Mouse (Mus musculus) adrenal gland, postnatal 4 days (tissue): ENCODE results near the gene Scgb1a1. TPM values are rescaled to one million over a fixed set of nuclear protein-coding genes. Genes with fewer than 3 reads are reported as not detected.
"Not testable (repeated sequence)": the region's sequence is repeated elsewhere in the genome, so short reads cannot be mapped to it uniquely, and the experiment has no call there.

ENCODE experiments used
- DNase-seq, 2 experiments: peaks; one replicate each; pipeline ENCODE4 v3.0.0; 2021 to 2022; ENCODE audit warnings: low spot score in 2 of 2, mixed read lengths in 2 of 2
- long read RNA-seq, 2 experiments: library from polyadenylated mRNA; stranded (forward); transcript quantifications; one replicate each; pipeline ENCODE4 v2.0.0; 2021
- total RNA-seq, 2 experiments: library from RNA; stranded (reverse); gene quantifications; 2 replicates each; pipeline ENCODE4 v1.2.3; 2021

The Scgb1a1 gene
- not detected for total RNA-seq
- long read RNA-seq, experiment 1, result 0 reads
- long read RNA-seq, experiment 2, result 0 reads

DNA sequence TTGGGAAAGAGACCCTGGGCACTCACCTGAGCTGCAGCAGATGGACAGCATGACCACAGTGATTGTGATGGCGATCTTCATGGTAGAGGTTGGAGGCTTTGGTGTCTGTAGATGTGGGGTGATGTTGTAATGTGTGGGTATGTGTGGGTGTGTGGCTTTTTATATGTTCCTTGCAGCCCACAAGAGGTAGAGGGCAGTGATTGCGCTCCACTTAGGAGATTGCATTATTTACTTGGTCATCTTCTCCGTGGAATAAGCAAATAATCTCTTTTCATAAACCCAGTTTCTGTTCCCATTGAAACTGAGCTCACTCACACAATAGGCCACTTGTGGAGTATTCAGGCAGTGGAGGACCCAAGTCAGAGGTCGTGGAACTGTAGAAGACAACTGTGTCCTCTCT, at the start of gene Scgb1a1:
TSS of gene Scgb1a1 (minus strand) at position 138 of the 400 bp plus-strand sequence.
- DNase-seq, result no peak

- no peak for DNase-seq
Observed at GRCm38 (mm10) chr19:9137159-9137558, 49.4 kb upstream of the Scgb1a1 start.

DNA sequence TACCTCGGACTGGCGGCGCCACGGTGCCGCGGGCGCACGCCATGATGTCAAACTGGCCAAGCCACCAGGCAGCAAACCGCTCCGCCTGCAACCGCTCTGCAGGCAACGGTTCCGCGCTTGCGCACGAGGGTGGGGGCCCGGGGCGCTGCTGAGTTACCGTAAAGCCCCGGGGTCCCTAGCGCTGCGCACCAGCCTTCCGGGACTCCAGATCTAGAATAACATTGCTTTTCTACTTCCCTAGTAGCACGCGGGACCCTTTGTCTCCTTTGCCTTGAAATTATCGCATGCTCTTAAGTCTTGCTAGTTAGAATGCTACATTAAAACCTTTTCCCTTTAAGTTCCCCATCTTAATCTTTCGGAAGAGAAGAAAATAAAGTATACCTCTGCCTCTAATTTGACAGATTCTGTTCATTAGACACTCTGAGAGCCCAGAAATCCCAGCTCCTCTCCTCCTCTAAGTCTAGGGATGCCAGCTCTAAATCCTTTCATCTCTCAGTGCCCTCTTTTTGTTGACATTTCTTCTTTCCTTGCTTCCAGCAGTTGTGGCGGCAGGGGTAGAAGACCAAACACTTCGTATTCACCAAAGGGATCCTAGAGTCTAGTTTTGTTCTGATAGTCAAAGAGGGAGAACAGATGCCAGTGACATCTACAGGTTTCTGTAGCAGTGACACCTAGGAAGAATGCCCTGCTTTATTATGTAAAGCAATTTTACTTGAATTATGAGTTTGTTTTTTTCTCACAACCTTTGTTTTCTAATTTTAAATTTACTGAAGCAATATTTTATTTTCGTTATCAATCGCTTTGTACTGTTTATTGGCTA, 48.0 kb upstream of the Scgb1a1 start, which contains the start of gene Asrgl1:
TSS of gene Asrgl1 (minus strand) at position 125 of the 820 bp plus-strand sequence.
- DNase-seq, result peak; percentile 81 to 83

GRCm38 (mm10) chr19:9134746-9135511, 47.2 kb upstream of the Scgb1a1 start:
- no peak for DNase-seq

- DNase-seq, result no peak
Observed at GRCm38 (mm10) chr19:9129996-9130395, 42.2 kb upstream of the Scgb1a1 start.

- DNase-seq, result no peak
Observed at GRCm38 (mm10) chr19:9128499-9129194, 40.9 kb upstream of the Scgb1a1 start.

GRCm38 (mm10) chr19:9123986-9124385, 36.2 kb upstream of the Scgb1a1 start:
- DNase-seq, result not testable (repeated sequence)

- no peak for DNase-seq
Observed at GRCm38 (mm10) chr19:9122390-9122789, 34.6 kb upstream of the Scgb1a1 start.

GRCm38 (mm10) chr19:9119655-9120425, 32.1 kb upstream of the Scgb1a1 start:
- DNase-seq, result no peak

- no peak for DNase-seq
Observed at GRCm38 (mm10) chr19:9117275-9117674, 29.5 kb upstream of the Scgb1a1 start.

DNA sequence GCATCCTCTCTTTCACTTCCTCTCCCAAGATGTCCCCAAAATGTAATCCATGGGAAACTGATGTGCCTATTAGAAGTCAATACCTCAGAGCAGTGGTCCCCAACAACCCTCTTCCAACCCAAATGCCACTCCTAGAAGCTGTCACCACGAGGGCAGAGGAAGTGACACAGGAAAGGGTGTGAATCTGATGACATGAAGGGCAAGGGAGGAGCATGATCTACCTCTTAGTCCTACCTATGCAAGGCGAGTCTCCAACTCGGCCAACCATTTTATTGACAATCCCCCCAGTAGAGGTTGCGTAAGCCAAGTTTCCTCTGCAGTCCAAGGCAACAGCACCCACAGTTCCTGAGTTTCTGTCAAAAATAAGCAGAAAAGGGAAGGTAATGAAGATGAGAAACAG, 28.5 kb upstream of the Scgb1a1 start:
- no peak for DNase-seq

DNA sequence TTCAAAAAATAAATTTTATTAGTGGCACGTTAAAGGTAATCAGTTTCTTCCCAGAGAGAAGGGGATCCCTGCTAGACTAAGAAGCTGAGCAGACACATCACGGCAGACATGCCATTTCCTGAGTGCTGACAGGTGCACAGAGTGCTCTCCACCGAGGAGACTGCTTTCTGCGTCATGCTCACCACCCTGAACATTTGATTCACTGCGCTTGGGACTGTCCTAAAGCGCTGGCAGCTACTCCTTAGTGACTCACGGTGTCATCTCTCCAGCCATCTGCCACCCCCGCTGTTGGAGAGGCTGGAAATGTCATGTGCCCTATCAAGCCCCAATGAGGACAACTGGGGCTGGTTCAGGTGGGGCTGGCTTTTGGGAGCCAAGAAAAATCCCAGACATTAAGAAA, 24.3 kb upstream of the Scgb1a1 start:
- DNase-seq, result no peak

DNA sequence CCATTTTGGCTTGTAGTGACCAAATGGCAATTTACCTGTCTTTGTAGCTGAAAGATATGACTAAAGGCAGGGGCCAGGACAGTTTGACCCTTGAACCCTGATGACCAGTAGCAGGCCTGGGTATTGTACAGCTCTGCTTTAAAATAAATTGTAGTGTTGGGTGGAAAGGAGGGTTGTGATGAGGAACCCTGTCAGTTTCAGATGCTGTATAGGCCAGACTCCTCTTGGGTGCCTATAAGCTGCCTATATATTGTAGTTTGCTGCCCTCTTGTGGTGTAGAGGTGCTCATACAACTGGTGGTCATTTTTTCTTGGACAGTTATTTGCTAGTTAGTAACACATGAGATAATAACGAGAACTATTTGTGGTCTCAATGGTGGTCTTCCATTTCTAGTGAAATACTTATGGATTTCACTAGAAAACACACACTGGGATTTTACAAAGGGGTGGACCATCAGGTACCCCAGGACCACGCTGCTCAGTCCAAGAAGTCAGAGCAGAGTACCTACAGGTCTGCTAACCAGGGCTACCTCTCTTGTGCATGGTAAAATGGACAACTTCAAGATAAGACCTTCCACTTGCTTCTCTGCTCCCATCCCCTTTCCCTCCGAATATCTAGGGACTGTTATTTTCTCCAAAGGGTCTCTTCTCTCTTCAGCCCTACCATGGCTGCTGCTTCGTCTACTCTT, 22.6 kb upstream of the Scgb1a1 start:
- no peak for DNase-seq

DNA sequence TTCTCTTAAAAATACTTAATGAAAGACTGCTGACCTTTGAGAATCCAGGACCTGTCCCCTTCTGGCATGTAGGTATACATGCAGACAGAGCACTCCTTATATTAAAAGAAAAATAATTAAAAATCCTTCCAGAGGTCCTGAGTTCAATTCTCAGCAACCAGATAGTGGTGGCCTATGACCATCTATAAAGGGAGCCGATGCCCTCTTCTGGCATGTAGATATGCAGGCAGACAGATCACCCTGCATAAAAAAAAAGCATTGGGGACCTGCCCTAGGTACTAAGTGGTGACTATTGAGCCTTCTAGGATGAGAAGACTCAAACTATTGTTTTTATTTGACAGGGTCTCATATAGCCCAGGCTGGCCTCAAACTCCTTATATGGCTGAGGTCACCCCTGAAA, 20.8 kb upstream of the Scgb1a1 start:
- no peak for DNase-seq

GRCm38 (mm10) chr19:9107379-9107755, 19.6 kb upstream of the Scgb1a1 start:
- DNase-seq, result no peak

- no peak for DNase-seq
Observed at GRCm38 (mm10) chr19:9106751-9107378, 19.1 kb upstream of the Scgb1a1 start.

DNA sequence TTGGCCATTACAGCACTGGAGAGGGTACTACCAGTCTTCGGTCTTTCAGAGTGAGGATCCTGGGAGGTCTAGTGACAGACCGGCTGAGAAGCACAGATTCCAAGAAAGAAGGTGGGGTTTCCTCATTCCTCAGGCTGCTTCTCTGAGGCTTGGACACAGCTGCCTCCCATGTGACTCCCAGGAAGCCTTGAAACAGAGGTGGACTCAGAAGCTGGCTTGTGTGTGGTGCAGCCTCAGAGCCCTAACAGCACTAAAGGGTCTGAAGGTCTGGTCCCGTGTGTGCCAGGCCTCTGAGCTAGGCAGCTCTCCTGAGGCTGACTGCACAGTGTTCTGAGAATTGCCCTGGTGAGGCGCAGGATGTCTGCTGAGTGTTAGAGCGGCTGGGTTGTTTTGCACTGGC, 18.3 kb upstream of the Scgb1a1 start:
- no peak for DNase-seq

- DNase-seq, result no peak
Observed at GRCm38 (mm10) chr19:9105101-9105685, 17.4 kb upstream of the Scgb1a1 start.

- no peak for DNase-seq
Observed at GRCm38 (mm10) chr19:9103986-9104385, 16.2 kb upstream of the Scgb1a1 start.
